Mouse (Mus musculus) CH12.LX (cell line): ENCODE data around the gene P2ry6. TPM values are rescaled to one million over a fixed set of nuclear protein-coding genes. Genes with fewer than 3 reads are reported as not detected.

Experiments
- DNase-seq: peaks from one replicate; pipeline ENCODE4 v3.0.0-alpha.2; 2013; ENCODE audit errors: extremely low read depth
- H3K27ac ChIP-seq: 2 replicates; pipeline ENCODE4 v1.5.1; 2012; ENCODE audit warnings: low read depth, mild to moderate bottlenecking, control low read depth, moderate library complexity; ENCODE audit not compliant: insufficient read depth
- H3K27me3 ChIP-seq: replicated peaks from 2 replicates; pipeline ENCODE3; 2012; ENCODE audit warnings: inconsistent platforms
- H3K36me3 ChIP-seq, 2 experiments: replicated peaks in 1 of 2; 2 replicates each; pipeline versions ENCODE3 to v1.6.1; 2012; ENCODE audit warnings: inconsistent platforms in 1 of 2, low read length in 1 of 2, mild to moderate bottlenecking in 1 of 2, mixed read lengths in 1 of 2, moderate library complexity in 1 of 2; ENCODE audit not compliant: control insufficient read depth in 1 of 2, insufficient read depth in 1 of 2
- H3K4me1 ChIP-seq, 2 experiments: 2 replicates each; pipeline ENCODE4 v1.6.1; 2012; ENCODE audit warnings: inconsistent platforms in 1 of 2, moderate library complexity in 1 of 2; ENCODE audit not compliant: insufficient read depth in 2 of 2, control insufficient read depth in 1 of 2
- H3K4me2 ChIP-seq: 2 replicates; pipeline ENCODE4 v1.6.1; 2012; ENCODE audit warnings: low read depth, mild to moderate bottlenecking, control low read depth; ENCODE audit not compliant: poor library complexity, insufficient read depth, severe bottlenecking
- H3K4me3 ChIP-seq, 3 experiments: fragments of 150-350 bp in 1 of 3; sonication (generic) in 1 of 3; replicated peaks in 1 of 3; 2 replicates each; pipeline versions ENCODE3 to v1.5.1; 2011 to 2012; ENCODE audit warnings: low read depth in 2 of 3, low read length in 2 of 3, mild to moderate bottlenecking in 2 of 3, moderate library complexity in 2 of 3, control low read depth in 1 of 3, improper control_type of control experiment in 1 of 3, inconsistent platforms in 1 of 3, mixed read lengths in 1 of 3; ENCODE audit not compliant: poor library complexity in 1 of 3
- H3K79me2 ChIP-seq: replicated peaks from 2 replicates; pipeline ENCODE4 v1.6.1; 2012; ENCODE audit warnings: mild to moderate bottlenecking, moderate library complexity; ENCODE audit not compliant: control insufficient read depth, poor library complexity, insufficient read depth, severe bottlenecking; ENCODE audit errors: extremely low read depth
- H3K9ac ChIP-seq: 2 replicates; pipeline ENCODE4 v1.6.1; 2012; ENCODE audit warnings: low read depth, mild to moderate bottlenecking, control low read depth, moderate library complexity; ENCODE audit not compliant: insufficient read depth
- H3K9me3 ChIP-seq: replicated peaks from 2 replicates; pipeline ENCODE3; 2012; ENCODE audit warnings: low read length, inconsistent platforms, mixed read lengths
- BHLHE40 ChIP-seq: IDR thresholded peaks from 2 replicates; pipeline ENCODE4 v1.6.1; 2011; ENCODE audit warnings: mild to moderate bottlenecking, low read depth, low read length, improper control_type of control experiment
- CHD1 ChIP-seq: IDR thresholded peaks from 2 replicates; pipeline ENCODE4 v1.6.1; 2012; ENCODE audit warnings: low read depth, low read length, improper control_type of control experiment, inconsistent platforms
- CTCF ChIP-seq, 2 experiments: IDR thresholded peaks in 1 of 2; conservative IDR thresholded peaks in 1 of 2; 2 replicates each; pipeline ENCODE4 v1.5.1; 2011 to 2012; ENCODE audit warnings: low read depth in 2 of 2, low read length in 2 of 2, improper control_type of control experiment in 1 of 2, inconsistent platforms in 1 of 2, mild to moderate bottlenecking in 1 of 2, moderate library complexity in 1 of 2
- E2F4 ChIP-seq: IDR thresholded peaks from 2 replicates; pipeline ENCODE4 v1.6.1; 2011; ENCODE audit warnings: low read depth, low read length, improper control_type of control experiment; ENCODE audit not compliant: insufficient replicate concordance
- ELF1 ChIP-seq: IDR thresholded peaks from 2 replicates; pipeline ENCODE4 v1.6.1; 2014; ENCODE audit warnings: low read depth, mild to moderate bottlenecking, inconsistent platforms, low read length, improper control_type of control experiment
- EP300 ChIP-seq: IDR thresholded peaks from 2 replicates; pipeline ENCODE4 v1.6.1; 2011; ENCODE audit warnings: low read length, improper control_type of control experiment
- GABPA ChIP-seq: IDR thresholded peaks from 2 replicates; pipeline ENCODE4 v1.6.1; 2012; ENCODE audit warnings: low read depth, low read length, improper control_type of control experiment, inconsistent platforms; ENCODE audit not compliant: insufficient replicate concordance
- HCFC1 ChIP-seq: IDR thresholded peaks from 2 replicates; pipeline ENCODE4 v1.6.1; 2012; ENCODE audit warnings: low read depth, mild to moderate bottlenecking, inconsistent platforms, low read length, improper control_type of control experiment
- IRF4 ChIP-seq: IDR thresholded peaks from 2 replicates; pipeline ENCODE4 v1.6.1; 2014; ENCODE audit warnings: low read depth, mild to moderate bottlenecking, inconsistent platforms, low read length, improper control_type of control experiment
- JUN ChIP-seq: IDR thresholded peaks from 2 replicates; pipeline ENCODE4 v1.6.1; 2011; ENCODE audit warnings: low read depth, mild to moderate bottlenecking, low read length, improper control_type of control experiment, moderate library complexity; ENCODE audit not compliant: insufficient read depth
- JUND ChIP-seq: conservative IDR thresholded peaks from 2 replicates; pipeline ENCODE4 v1.6.1; 2011; ENCODE audit warnings: low read depth, low read length, improper control_type of control experiment
- MAX ChIP-seq: IDR thresholded peaks from 2 replicates; pipeline ENCODE4 v1.6.1; 2011; ENCODE audit warnings: low read length, improper control_type of control experiment
- MAZ ChIP-seq: IDR thresholded peaks from 2 replicates; pipeline ENCODE4 v1.6.1; 2012; ENCODE audit warnings: low read depth, mild to moderate bottlenecking, inconsistent platforms, low read length, improper control_type of control experiment, moderate library complexity
- MEF2A ChIP-seq: IDR thresholded peaks from 2 replicates; pipeline ENCODE4 v1.6.1; 2014; ENCODE audit warnings: low read depth, mild to moderate bottlenecking, inconsistent platforms, low read length, improper control_type of control experiment, borderline replicate concordance
- MXI1 ChIP-seq: IDR thresholded peaks from 2 replicates; pipeline ENCODE4 v1.6.1; 2011; ENCODE audit warnings: mild to moderate bottlenecking, low read depth, low read length, improper control_type of control experiment
- PAX5 ChIP-seq: IDR thresholded peaks from 2 replicates; pipeline ENCODE4 v1.6.1; 2012; ENCODE audit warnings: low read length, inconsistent platforms, mixed read lengths
- POLR2A ChIP-seq: IDR thresholded peaks from 2 replicates; pipeline ENCODE4 v1.6.1; 2011; ENCODE audit warnings: low read depth, mild to moderate bottlenecking, improper control_type of control experiment, low read length
- POLR2AphosphoS2 ChIP-seq: IDR thresholded peaks from 2 replicates; pipeline ENCODE4 v1.6.1; 2011; ENCODE audit warnings: low read depth, low read length, improper control_type of control experiment
- SIN3A ChIP-seq: IDR thresholded peaks from 2 replicates; pipeline ENCODE4 v1.6.1; 2012; ENCODE audit warnings: low read length, improper control_type of control experiment, inconsistent platforms
- SMC3 ChIP-seq: IDR thresholded peaks from 2 replicates; pipeline ENCODE4 v1.6.1; 2011; ENCODE audit warnings: low read depth, low read length, improper control_type of control experiment
- TBP ChIP-seq: conservative IDR thresholded peaks from 2 replicates; pipeline ENCODE4 v1.6.1; 2011; ENCODE audit warnings: low read depth, low read length, improper control_type of control experiment
- TCF12 ChIP-seq: IDR thresholded peaks from 2 replicates; pipeline ENCODE4 v1.6.1; 2014; ENCODE audit warnings: low read depth, mild to moderate bottlenecking, inconsistent platforms, low read length, improper control_type of control experiment
- USF1 ChIP-seq: IDR thresholded peaks from 2 replicates; pipeline ENCODE4 v1.6.1; 2014; ENCODE audit warnings: low read depth, mild to moderate bottlenecking, inconsistent platforms, low read length, improper control_type of control experiment
- ZMIZ1 ChIP-seq: IDR thresholded peaks from 2 replicates; pipeline ENCODE4 v1.6.1; 2012; ENCODE audit warnings: low read depth, mild to moderate bottlenecking, inconsistent platforms, low read length, improper control_type of control experiment
- ZNF384 ChIP-seq: IDR thresholded peaks from 2 replicates; pipeline ENCODE4 v1.6.1; 2012; ENCODE audit warnings: low read depth, low read length, improper control_type of control experiment, inconsistent platforms
- dilution Hi-C: fragments of 300-500 bp; cut with MboI; formaldehyde crosslinking; loops from 2 replicates; pipeline ENCODE4 v1.14.3; 2020; ENCODE audit warnings: low sequenced_read_pairs; ENCODE audit not compliant: extremely low pct_unique_long_range_greater_than_20kb, extremely low pct_ligation_motif_present
- in situ Hi-C: fragments of 300-500 bp; cut with MboI; formaldehyde crosslinking; loops from 3 replicates; pipeline ENCODE4 v1.14.3; 2019; ENCODE audit warnings: low sequenced_read_pairs, low pct_ligation_motif_present, low pct_unique_long_range_greater_than_20kb, mixed read lengths
- polyA plus RNA-seq: library from polyadenylated mRNA; unstranded; fragments of >175 nt; gene quantifications from 2 replicates; pipeline ENCODE4 v1.2.1, GENCODE M21; 2012; ENCODE audit warnings: low read depth; ENCODE audit not compliant: insufficient read length
- total RNA-seq, 2 experiments: library from RNA; depleted of rRNA; stranded (reverse); fragments of 300-350 nt in 1 of 2; fragments of >200 nt in 1 of 2; gene quantifications; 2 replicates each; pipeline ENCODE4 v1.2.3; 2012 to 2014

Gene P2ry6
- total and polyA plus RNA-seq, 3 experiments, result 0.17 to 1.5 TPM; not detected in 1

- Histone ChIP-seq H3K9me3 (peaks cover 2% of the 10 kb centered on the region), H3K79me2 (no peaks in the 10 kb centered on the region), H3K4me1 (peaks cover 16 to 36% of the 10 kb centered on the region in 2 experiments), H3K4me2 (no peak overlapping the region), H3K36me3 (no peaks in the 10 kb centered on the region), H3K27me3 (no peaks in the 10 kb centered on the region), H3K27ac (no peak overlapping the region), H3K4me3 (no peak overlapping the region), H3K9ac (no peak overlapping the region)
- TF ChIP-seq ZNF384 (no peak), TCF12 (no peak), CHD1 (no peak), MAZ (no peak), POLR2A (no peak), GABPA (no peak), JUN (no peak), BHLHE40 (no peak), POLR2AphosphoS2 (no peak), TBP (no peak), EP300 (no peak), SIN3A (no peak), USF1 (no peak), JUND (no peak), ZMIZ1 (no peak), MAX (no peak), CTCF (conservative IDR thresholded peaks at IDR 0.05 in 1 of 2, IDR thresholded peaks at IDR 0.05 in 1 of 2; ENCODE audit: low read depth in 2 of 2, low read length in 2 of 2) (no peak), MXI1 (no peak), SMC3 (no peak)
- dilution Hi-C loops (no loop called here), in situ Hi-C loops (no loop called here)
- DNase-seq, result no peak
Observed at GRCm38 (mm10) chr7:100963381-100963780, 11.1 kb downstream of the P2ry6 start.

GRCm38 (mm10) chr7:100961146-100961545 is 13.3 kb downstream of the P2ry6 start:
- dilution Hi-C loops (no loop called here), in situ Hi-C loops (no loop called here)
- DNase-seq, result no peak
- H3K36me3 ChIP-seq, result no peaks in the 10 kb centered on the region
- H3K4me1 ChIP-seq, result peaks cover 16 to 36% of the 10 kb centered on the region in 2 experiments
- peaks cover 2% of the 10 kb centered on the region for H3K9me3 ChIP-seq
- no peaks in the 10 kb centered on the region for H3K79me2 ChIP-seq
- H3K27me3 ChIP-seq, result no peaks in the 10 kb centered on the region
- H3K4me3 ChIP-seq, result no peak overlapping the region
- H3K27ac ChIP-seq, result no peak overlapping the region
- 0 out of 2 replicates have a peak overlapping the region, but pooled peaks have one; percentile 15 for H3K9ac ChIP-seq
- H3K4me2 ChIP-seq, result no peak overlapping the region
- TF ChIP-seq TBP (no peak), PAX5 (no peak), HCFC1 (no peak), USF1 (no peak), MXI1 (no peak), EP300 (peak; percentile 36; the same call in 1 of the 2 replicates), MAZ (no peak), POLR2AphosphoS2 (no peak), ELF1 (no peak; the same call in 1 of the 2 replicates), E2F4 (no peak), IRF4 (peak; percentile 34; the same call in 1 of the 2 replicates), BHLHE40 (no peak), MEF2A (peak; percentile 85), ZNF384 (no peak)
